Mouse (Mus musculus) hindbrain, embryonic 14.5 days (tissue): ENCODE measurements at regions not wholly inside any gene's neighbourhood (a gene's known extent, or its start where the extent isn't known, plus 50 kb on each side); places are given as distances from the start of the nearest gene placed in this dataset.

Experiments used
- ATAC-seq: fragments of 200-750 bp; cut with Nextera tagmentation; 2 replicates; pipeline ENCODE4 v1.8.0; 2017; ENCODE audit warnings: moderate number of reproducible peaks, mild to moderate bottlenecking, moderate TSS enrichment, moderate library complexity; ENCODE audit not compliant: low FRiP score
- DNase-seq: peaks from one replicate; pipeline ENCODE4 v3.0.0-alpha.2; 2015; ENCODE audit warnings: low spot score
- H3K27ac ChIP-seq: fragments of 300-500 bp; sonication (generic); 2 replicates; pipeline ENCODE4 v1.5.1; 2014; ENCODE audit warnings: mild to moderate bottlenecking, moderate library complexity
- H3K27me3 ChIP-seq: fragments of 300-500 bp; sonication (generic); 2 replicates; pipeline ENCODE4 v1.6.1; 2014; ENCODE audit warnings: mild to moderate bottlenecking, low read length, mixed read lengths; ENCODE audit not compliant: control insufficient read depth, insufficient read depth
- H3K36me3 ChIP-seq: fragments of 300-500 bp; sonication (generic); replicated peaks from 2 replicates; pipeline ENCODE4 v1.6.1; 2014; ENCODE audit not compliant: control insufficient read depth, insufficient read depth
- H3K4me1 ChIP-seq: fragments of 300-500 bp; sonication (generic); replicated peaks from 2 replicates; pipeline ENCODE4 v1.6.1; 2014; ENCODE audit warnings: antibody characterized with exemption, low read length, mixed read lengths; ENCODE audit not compliant: control insufficient read depth, insufficient read depth
- H3K4me2 ChIP-seq: fragments of 300-500 bp; sonication (generic); replicated peaks from 2 replicates; pipeline ENCODE4 v1.6.1; 2014; ENCODE audit warnings: mild to moderate bottlenecking, moderate library complexity
- H3K4me3 ChIP-seq: fragments of 300-500 bp; sonication (generic); replicated peaks from 2 replicates; pipeline ENCODE4 v1.5.1; 2014; ENCODE audit warnings: mild to moderate bottlenecking, low read length
- H3K9ac ChIP-seq: fragments of 300-500 bp; sonication (generic); 2 replicates; pipeline ENCODE4 v1.6.1; 2014
- H3K9me3 ChIP-seq: fragments of 300-500 bp; sonication (generic); 2 replicates; pipeline ENCODE4 v1.6.1; 2016; ENCODE audit warnings: low read length; ENCODE audit not compliant: control insufficient read depth
- WGBS: fragments of 180-500 bp; shearing (Covaris S2); extraction: QIAGEN DNeasy Blood & Tissue Kit; methylation state at CpG from one replicate; pipeline ENCODE4 v1.1.7; 2014; 5-methylcytosine and 5-hydroxymethylcytosine counted together

DNA sequence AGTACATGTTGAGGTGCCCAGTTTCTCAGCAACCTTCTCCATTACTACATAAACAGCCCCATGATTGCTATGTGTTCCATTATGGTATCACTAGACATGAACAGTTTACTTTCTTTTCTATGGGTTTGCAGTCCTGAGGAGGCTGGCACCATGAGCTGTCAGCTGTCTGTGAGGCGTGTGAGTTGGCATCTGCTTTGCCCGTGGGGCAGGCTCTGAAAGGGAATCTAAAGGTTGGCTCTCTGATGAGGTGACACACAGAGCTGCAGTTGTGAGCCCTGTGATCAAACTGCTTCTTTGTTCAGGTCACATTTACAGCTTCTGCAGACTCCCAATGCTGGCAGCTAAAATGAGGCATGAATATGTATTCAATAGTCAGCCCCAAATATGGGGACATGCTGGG lies 341.0 kb upstream of the Lmcd1 start:
- Histone ChIP-seq H3K27ac (no peak overlapping the region), H3K4me2 (no peak overlapping the region), H3K4me1 (no peaks in the 10 kb centered on the region), H3K36me3 (no peaks in the 10 kb centered on the region), H3K9ac (no peak overlapping the region), H3K4me3 (no peak overlapping the region), H3K9me3 (no peaks in the 10 kb centered on the region), H3K27me3 (no peaks in the 10 kb centered on the region)
- DNase-seq (no peak), ATAC-seq (no peak)
- 71% methylated on average over 2 of the region's 2 CpGs for WGBS

GRCm38 (mm10) chr6:111954401-111954800 lies 319.2 kb upstream of the Lmcd1 start:
- Histone ChIP-seq H3K27me3 (no peaks in the 10 kb centered on the region), H3K36me3 (no peaks in the 10 kb centered on the region), H3K9ac (no peak overlapping the region), H3K4me3 (no peak overlapping the region), H3K4me2 (no peak overlapping the region), H3K4me1 (no peaks in the 10 kb centered on the region), H3K9me3 (no peaks in the 10 kb centered on the region), H3K27ac (no peak overlapping the region)
- no peak for DNase-seq
- no peak for ATAC-seq
- WGBS: 70% methylated on average over 1 of the region's 1 CpGs

DNA sequence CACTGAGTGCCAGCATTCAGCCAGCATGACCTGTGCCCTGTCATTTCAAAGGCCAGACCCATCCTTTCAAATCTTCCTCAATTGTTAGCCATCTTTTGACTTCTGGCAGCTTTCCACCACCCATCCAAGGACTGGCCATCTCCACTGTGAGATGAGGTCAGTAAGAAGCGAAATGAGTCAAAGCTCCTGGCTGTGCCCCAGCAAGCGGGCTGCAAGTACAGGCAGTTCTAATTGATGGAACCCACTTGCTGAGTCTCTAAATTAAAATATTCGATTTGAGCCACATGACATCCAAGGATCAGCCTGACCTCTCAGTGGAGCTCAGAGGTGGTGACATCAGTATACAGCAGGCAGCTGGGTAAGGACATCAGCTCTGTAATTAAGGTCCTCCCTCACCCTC lies 307.8 kb upstream of the Lmcd1 start:
- Histone ChIP-seq H3K27me3 (no peaks in the 10 kb centered on the region), H3K9me3 (no peaks in the 10 kb centered on the region), H3K27ac (no peak overlapping the region), H3K36me3 (no peaks in the 10 kb centered on the region), H3K4me2 (no peak overlapping the region), H3K4me3 (no peak overlapping the region), H3K4me1 (no peaks in the 10 kb centered on the region), H3K9ac (no peak overlapping the region)
- WGBS: 30% methylated on average over 3 of the region's 3 CpGs
- DNase-seq (no peak), ATAC-seq (no peak)

- ATAC-seq: no peak
- no peak overlapping the region for H3K4me3 ChIP-seq
Measured at GRCm38 (mm10) chr6:111985452-111985851, 288.1 kb upstream of the Lmcd1 start.

DNA sequence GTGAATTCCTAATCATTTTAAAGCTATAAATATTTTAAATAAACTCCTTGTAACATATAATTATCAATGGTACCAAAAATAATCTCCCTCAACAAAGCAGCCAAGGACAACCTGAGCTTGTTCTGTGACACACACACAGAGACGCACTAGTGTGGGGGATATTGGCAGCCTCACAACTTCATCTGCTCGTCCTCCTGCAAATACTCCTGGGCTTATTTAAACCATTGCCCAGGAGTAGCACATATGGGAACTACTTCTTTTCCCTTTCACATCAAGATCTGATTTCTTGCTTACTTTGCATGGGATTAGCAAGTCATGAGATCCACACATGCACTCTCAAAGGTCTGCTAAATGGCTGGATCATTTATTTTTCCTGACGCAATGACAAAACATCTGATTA lies 277.7 kb upstream of the Lmcd1 start:
- no peak overlapping the region for H3K4me3 ChIP-seq
- no peak overlapping the region for H3K27ac ChIP-seq
- no peaks in the 10 kb centered on the region for H3K27me3 ChIP-seq
- WGBS: 76% methylated on average over 3 of the region's 3 CpGs
- H3K4me2 ChIP-seq: no peak overlapping the region
- DNase-seq (no peak), ATAC-seq (no peak)
- no peaks in the 10 kb centered on the region for H3K4me1 ChIP-seq
- H3K36me3 ChIP-seq: no peaks in the 10 kb centered on the region
- no peak overlapping the region for H3K9ac ChIP-seq
- H3K9me3 ChIP-seq: no peaks in the 10 kb centered on the region

More at GRCm38 (mm10) chr6:111985452-111985851, 288.1 kb upstream of the Lmcd1 start:
- WGBS: 46% methylated on average over 1 of the region's 1 CpGs
- H3K9ac ChIP-seq: no peak overlapping the region
- H3K4me1 ChIP-seq: no peaks in the 10 kb centered on the region
- no peak for DNase-seq
- H3K27ac ChIP-seq: no peak overlapping the region
- no peaks in the 10 kb centered on the region for H3K36me3 ChIP-seq
- H3K9me3 ChIP-seq: no peaks in the 10 kb centered on the region
- H3K4me2 ChIP-seq: no peak overlapping the region
- H3K27me3 ChIP-seq: no peaks in the 10 kb centered on the region

DNA sequence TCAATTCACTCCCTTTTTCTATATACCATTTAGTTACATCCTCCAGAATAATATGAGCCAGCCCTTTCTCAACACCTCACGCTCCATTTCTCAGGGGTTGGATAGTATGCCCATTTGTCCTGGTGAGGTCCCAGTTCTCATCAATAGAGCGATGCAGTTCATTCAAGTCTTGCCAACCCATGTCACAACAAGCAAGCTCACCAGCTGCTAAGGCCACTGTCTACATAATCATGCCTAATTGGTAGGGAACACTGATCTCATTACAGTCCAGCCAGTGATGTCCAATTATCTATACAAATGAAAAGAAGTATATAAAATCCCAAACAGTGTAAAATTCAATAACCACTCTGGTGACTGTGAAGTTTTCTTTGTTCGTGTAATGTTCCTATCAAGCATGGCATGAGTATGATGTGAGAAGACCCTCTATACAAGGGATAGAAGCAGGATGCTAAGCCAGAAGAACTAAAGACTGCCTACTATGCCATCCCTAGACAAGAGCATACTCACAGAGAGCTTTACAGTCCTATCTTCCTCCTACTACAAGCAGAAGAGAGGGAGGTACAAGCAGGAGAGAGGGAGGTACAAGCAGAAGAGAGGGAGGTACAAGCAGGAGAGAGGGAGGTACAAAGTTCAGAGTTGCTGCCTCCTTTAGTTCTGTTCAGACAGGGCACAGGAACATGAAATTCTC lies 269.6 kb upstream of the Lmcd1 start:
- H3K9ac ChIP-seq: no peak overlapping the region
- H3K4me2 ChIP-seq: no peak overlapping the region
- no peaks in the 10 kb centered on the region for H3K36me3 ChIP-seq
- H3K4me3 ChIP-seq: no peak overlapping the region
- ATAC-seq: no peak
- WGBS: 74% methylated on average over 3 of the region's 3 CpGs
- H3K9me3 ChIP-seq: no peaks in the 10 kb centered on the region
- no peaks in the 10 kb centered on the region for H3K27me3 ChIP-seq
- H3K4me1 ChIP-seq: no peaks in the 10 kb centered on the region
- no peak overlapping the region for H3K27ac ChIP-seq
- DNase-seq: no peak

DNA sequence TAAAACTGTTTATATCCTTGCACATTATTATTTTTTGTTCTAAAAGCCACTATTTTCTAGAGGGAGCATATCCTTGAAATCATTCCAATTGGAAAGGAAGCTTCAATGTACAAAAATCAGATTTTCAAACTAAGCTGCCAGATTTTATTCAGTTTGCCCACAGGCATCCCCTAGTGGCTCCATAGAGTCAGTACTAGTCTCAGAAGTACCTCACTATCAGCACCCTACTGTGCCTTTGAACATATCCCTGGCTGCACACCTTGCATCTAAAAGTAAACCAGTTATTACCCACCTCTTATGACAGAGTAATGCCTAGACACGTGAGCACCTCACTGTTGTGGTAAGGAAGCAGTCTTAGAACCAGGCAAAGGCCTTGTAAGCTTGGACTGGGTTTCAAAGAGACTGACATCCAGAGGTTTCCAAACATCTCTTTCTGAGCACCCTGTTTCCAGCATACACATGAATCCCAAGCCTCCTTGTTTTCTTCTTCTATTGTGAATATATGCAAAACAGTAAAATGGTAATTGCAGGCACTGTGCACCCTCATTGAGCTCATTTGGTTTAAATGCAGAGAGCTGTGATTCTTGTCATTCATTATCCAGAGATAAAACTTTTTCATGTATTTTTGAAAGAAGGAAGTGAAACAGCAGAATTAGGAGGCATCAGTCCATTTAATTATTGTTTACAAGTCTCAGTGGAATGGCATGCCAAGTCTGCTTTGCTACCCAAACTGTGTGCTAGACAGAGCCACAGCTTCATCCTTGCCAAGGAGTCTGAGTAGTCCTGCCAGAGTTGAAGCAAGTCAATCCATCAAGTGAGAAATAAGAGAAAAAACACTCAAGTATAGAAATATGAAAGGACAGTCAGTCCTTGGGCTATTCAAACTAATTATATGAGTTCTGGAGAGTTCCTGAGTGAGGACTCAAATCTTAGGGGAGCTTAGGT lies 247.0 kb upstream of the Lmcd1 start:
- DNase-seq: no peak
- 61% methylated on average over 1 of the region's 1 CpGs for WGBS

GRCm38 (mm10) chr6:112050548-112051184 lies 222.9 kb upstream of the Lmcd1 start:
- Histone ChIP-seq H3K9me3 (no peaks in the 10 kb centered on the region), H3K9ac (no peak overlapping the region), H3K4me2 (no peak overlapping the region), H3K4me1 (0 out of 2 replicates have a peak, but pooled peaks cover 5% of the 10 kb centered on the region), H3K27ac (peak overlapping the region; percentile 17; the same call in 1 of the 2 replicates), H3K4me3 (no peak overlapping the region), H3K27me3 (no peaks in the 10 kb centered on the region), H3K36me3 (no peaks in the 10 kb centered on the region)
- ATAC-seq (peak; percentile 83; the same call in 1 of the 2 replicates), DNase-seq (peak; percentile 30)
- whole genome bisulfite sequencing: 77% methylated on average over 6 of the region's 6 CpGs

More for the DNA sequence above, 247.0 kb upstream of the Lmcd1 start:
- Histone ChIP-seq H3K27ac (no peak overlapping the region), H3K36me3 (no peaks in the 10 kb centered on the region), H3K4me3 (no peak overlapping the region), H3K9me3 (no peaks in the 10 kb centered on the region), H3K9ac (no peak overlapping the region), H3K27me3 (no peaks in the 10 kb centered on the region), H3K4me1 (no peaks in the 10 kb centered on the region), H3K4me2 (no peak overlapping the region)
- ATAC-seq: no peak

- Histone ChIP-seq H3K4me2 (no peak overlapping the region), H3K27me3 (no peaks in the 10 kb centered on the region), H3K9me3 (no peaks in the 10 kb centered on the region), H3K4me1 (0 out of 2 replicates have a peak, but pooled peaks cover 5% of the 10 kb centered on the region), H3K9ac (no peak overlapping the region), H3K36me3 (no peaks in the 10 kb centered on the region), H3K27ac (no peak overlapping the region), H3K4me3 (no peak overlapping the region)
- DNase-seq (no peak), ATAC-seq (no peak)
- WGBS: 82% methylated on average over 6 of the region's 6 CpGs
Measured at GRCm38 (mm10) chr6:112052193-112052592, 221.4 kb upstream of the Lmcd1 start.
